Mouse (Mus musculus): ENCODE results near the gene Edem3. TPM values are rescaled to one million over a fixed set of nuclear protein-coding genes. Genes with fewer than 3 reads are reported as not detected.
A peak's percentile ranks its signal among the peaks of the same experiment; 100 is the strongest.

Edem3 gene
- total and polyA plus RNA-seq, 2 experiments from 2014 or later: 10.8 to 28.4 TPM

DNA sequence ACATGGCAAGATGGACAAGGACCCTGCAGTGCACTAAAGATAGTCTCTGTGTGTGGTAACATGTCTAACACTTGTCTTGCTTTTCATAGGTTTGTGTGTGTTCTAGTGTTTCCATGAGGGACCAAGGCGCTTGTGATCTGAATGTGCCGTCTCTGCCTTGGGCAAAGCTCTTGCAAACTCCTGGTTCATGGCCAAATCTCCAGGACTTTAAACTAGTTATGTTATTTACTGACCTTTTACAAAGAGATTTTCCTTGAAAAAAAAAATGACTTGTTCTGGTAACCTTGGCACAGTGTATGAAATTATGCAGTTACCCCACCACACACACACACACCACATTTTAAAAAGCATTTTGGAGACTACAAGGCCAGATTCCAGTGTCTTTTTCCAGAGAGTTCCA lies 34.6 kb upstream of the Edem3 start:
- Histone ChIP-seq H3K27me3 (ENCODE audit: insufficient read depth, low read length) (no peaks in the 10 kb centered on the region), H3K4me1 (ENCODE audit: insufficient read depth, low read length) (no peaks in the 10 kb centered on the region), H3K9ac (replicated peaks; ENCODE audit: low read length) (no peak overlapping the region), H3K9me3 (ENCODE audit: low read length) (no peaks in the 10 kb centered on the region), H3K4me2 (ENCODE audit: low read depth, low read length) (no peak overlapping the region), H3K4me3 (ENCODE audit: low read length) (no peak overlapping the region), H3K36me3 (ENCODE audit: insufficient read depth, low read length) (no peaks in the 10 kb centered on the region), H3K27ac (no peak overlapping the region)
- ATAC-seq: no peak
- no peak for TF ChIP-seq CTCF (IDR thresholded peaks at IDR 0.05; ENCODE audit: low read depth)
- WGBS: 67% methylated on average over 2 of the region's 2 CpGs
- no peak for DNase-seq (ENCODE audit: low spot score)

- no peaks in the 10 kb centered on the region for H3K27me3 ChIP-seq (ENCODE audit: insufficient read depth, low read length)
- H3K4me3 ChIP-seq (ENCODE audit: low read length): no peak overlapping the region
- no peak overlapping the region for H3K27ac ChIP-seq
- no peaks in the 10 kb centered on the region for H3K36me3 ChIP-seq (ENCODE audit: insufficient read depth, low read length)
- H3K9ac ChIP-seq (replicated peaks; ENCODE audit: low read length): no peak overlapping the region
- no peak for TF ChIP-seq CTCF (IDR thresholded peaks at IDR 0.05; ENCODE audit: low read depth)
- no peaks in the 10 kb centered on the region for H3K4me1 ChIP-seq (ENCODE audit: insufficient read depth, low read length)
- 49% methylated on average over 10 of the region's 10 CpGs for WGBS
- no peak for ATAC-seq
- no peak overlapping the region for H3K4me2 ChIP-seq (ENCODE audit: low read depth, low read length)
- peak; percentile 25 for DNase-seq (ENCODE audit: low spot score)
- H3K9me3 ChIP-seq (ENCODE audit: low read length): no peaks in the 10 kb centered on the region
Measured at GRCm38 (mm10) chr1:151721357-151721983, 33.7 kb upstream of the Edem3 start.

- TF ChIP-seq CTCF (IDR thresholded peaks at IDR 0.05; ENCODE audit: low read depth): no peak
- H3K9ac ChIP-seq (replicated peaks; ENCODE audit: low read length): no peak overlapping the region
- H3K9me3 ChIP-seq (ENCODE audit: low read length): no peaks in the 10 kb centered on the region
- H3K36me3 ChIP-seq (ENCODE audit: insufficient read depth, low read length): no peaks in the 10 kb centered on the region
- H3K27ac ChIP-seq: no peak overlapping the region
- H3K4me3 ChIP-seq (ENCODE audit: low read length): no peak overlapping the region
- H3K4me1 ChIP-seq (ENCODE audit: insufficient read depth, low read length): no peaks in the 10 kb centered on the region
- no peak for DNase-seq (ENCODE audit: low spot score)
- H3K4me2 ChIP-seq (ENCODE audit: low read depth, low read length): no peak overlapping the region
- WGBS: 83% methylated on average over 4 of the region's 4 CpGs
- no peaks in the 10 kb centered on the region for H3K27me3 ChIP-seq (ENCODE audit: insufficient read depth, low read length)
- ATAC-seq: no peak
Measured at GRCm38 (mm10) chr1:151723771-151724170, 31.4 kb upstream of the Edem3 start.

GRCm38 (mm10) chr1:151725590-151725989 lies 29.6 kb upstream of the Edem3 start:
- DNase-seq (ENCODE audit: low spot score): no peak
- H3K9ac ChIP-seq (replicated peaks; ENCODE audit: low read length): no peak overlapping the region
- H3K36me3 ChIP-seq (ENCODE audit: insufficient read depth, low read length): no peaks in the 10 kb centered on the region
- no peak overlapping the region for H3K4me2 ChIP-seq (ENCODE audit: low read depth, low read length)
- 85% methylated on average over 2 of the region's 2 CpGs for WGBS
- no peak for TF ChIP-seq CTCF (IDR thresholded peaks at IDR 0.05; ENCODE audit: low read depth)
- no peaks in the 10 kb centered on the region for H3K4me1 ChIP-seq (ENCODE audit: insufficient read depth, low read length)
- no peak overlapping the region for H3K27ac ChIP-seq
- H3K9me3 ChIP-seq (ENCODE audit: low read length): no peaks in the 10 kb centered on the region
- no peak overlapping the region for H3K4me3 ChIP-seq (ENCODE audit: low read length)
- H3K27me3 ChIP-seq (ENCODE audit: insufficient read depth, low read length): no peaks in the 10 kb centered on the region
- no peak for ATAC-seq

GRCm38 (mm10) chr1:151726358-151726757 lies 28.8 kb upstream of the Edem3 start:
- Histone ChIP-seq H3K9ac (replicated peaks; ENCODE audit: low read length) (no peak overlapping the region), H3K36me3 (ENCODE audit: insufficient read depth, low read length) (no peaks in the 10 kb centered on the region), H3K9me3 (ENCODE audit: low read length) (no peaks in the 10 kb centered on the region), H3K4me2 (ENCODE audit: low read depth, low read length) (no peak overlapping the region), H3K4me3 (ENCODE audit: low read length) (no peak overlapping the region), H3K27ac (no peak overlapping the region), H3K27me3 (ENCODE audit: insufficient read depth, low read length) (no peaks in the 10 kb centered on the region), H3K4me1 (ENCODE audit: insufficient read depth, low read length) (no peaks in the 10 kb centered on the region)
- peak; percentile 91 for ATAC-seq
- no peak for TF ChIP-seq CTCF (IDR thresholded peaks at IDR 0.05; ENCODE audit: low read depth)
- 46% methylated on average over 6 of the region's 6 CpGs for WGBS
- peak; percentile 21 for DNase-seq (ENCODE audit: low spot score)

DNA sequence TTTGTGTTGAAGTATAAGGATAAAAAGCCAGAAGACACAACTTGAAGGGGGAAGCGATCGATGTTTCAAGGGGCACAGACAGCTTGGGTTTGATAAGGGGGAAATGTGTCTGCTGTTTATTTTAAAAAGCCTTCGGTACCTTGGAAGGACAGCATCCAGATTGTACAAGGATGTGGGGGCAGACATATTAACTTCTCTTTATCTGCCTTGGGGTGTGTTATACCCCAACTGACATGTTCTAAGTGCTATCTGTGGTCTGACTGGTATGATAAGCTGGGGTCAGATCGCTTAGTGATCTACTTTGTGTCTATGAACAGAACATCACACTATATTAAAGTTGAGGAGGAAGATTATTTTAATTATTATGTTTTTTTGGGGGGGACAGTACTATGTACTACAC lies 27.0 kb upstream of the Edem3 start:
- no peaks in the 10 kb centered on the region for H3K4me1 ChIP-seq (ENCODE audit: insufficient read depth, low read length)
- TF ChIP-seq CTCF (IDR thresholded peaks at IDR 0.05; ENCODE audit: low read depth): no peak
- 91% methylated on average over 4 of the region's 4 CpGs for WGBS
- no peak overlapping the region for H3K9ac ChIP-seq (replicated peaks; ENCODE audit: low read length)
- H3K9me3 ChIP-seq (ENCODE audit: low read length): no peaks in the 10 kb centered on the region
- ATAC-seq (no peak), DNase-seq (ENCODE audit: low spot score) (no peak)
- no peaks in the 10 kb centered on the region for H3K27me3 ChIP-seq (ENCODE audit: insufficient read depth, low read length)
- no peak overlapping the region for H3K4me2 ChIP-seq (ENCODE audit: low read depth, low read length)
- H3K4me3 ChIP-seq (ENCODE audit: low read length): no peak overlapping the region
- no peaks in the 10 kb centered on the region for H3K36me3 ChIP-seq (ENCODE audit: insufficient read depth, low read length)
- no peak overlapping the region for H3K27ac ChIP-seq

DNA sequence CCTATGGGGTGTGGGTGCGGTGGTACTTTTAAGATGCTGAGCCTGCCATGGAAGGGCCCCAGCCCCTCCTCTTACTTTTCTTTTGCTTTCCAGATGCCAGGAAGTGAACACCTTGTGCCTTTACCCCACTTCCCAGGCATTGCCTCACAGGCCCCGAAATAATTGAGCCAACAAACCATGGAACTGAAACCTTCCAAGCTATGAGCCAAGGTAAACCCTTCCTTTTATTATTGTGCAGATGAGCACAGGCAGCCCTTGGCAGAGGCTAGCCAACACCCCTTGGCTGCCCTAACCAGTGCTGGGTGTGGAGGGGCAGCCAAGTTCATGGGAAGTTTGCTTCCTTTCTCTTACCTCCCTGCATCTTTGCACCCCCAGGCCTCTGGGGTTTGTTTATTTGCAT lies 18.0 kb upstream of the Edem3 start:
- Histone ChIP-seq H3K27me3 (ENCODE audit: insufficient read depth, low read length) (no peaks in the 10 kb centered on the region), H3K4me2 (ENCODE audit: low read depth, low read length) (no peak overlapping the region), H3K27ac (no peak overlapping the region), H3K36me3 (ENCODE audit: insufficient read depth, low read length) (no peaks in the 10 kb centered on the region), H3K9me3 (ENCODE audit: low read length) (no peaks in the 10 kb centered on the region), H3K4me1 (ENCODE audit: insufficient read depth, low read length) (no peaks in the 10 kb centered on the region), H3K9ac (replicated peaks; ENCODE audit: low read length) (no peak overlapping the region), H3K4me3 (ENCODE audit: low read length) (no peak overlapping the region)
- 85% methylated on average over 2 of the region's 2 CpGs for WGBS
- no peak for ATAC-seq
- TF ChIP-seq CTCF (IDR thresholded peaks at IDR 0.05; ENCODE audit: low read depth): no peak
- DNase-seq (ENCODE audit: low spot score): no peak

Data from hindbrain, postnatal 0 days (tissue).